Mouse (Mus musculus): Measurements from ENCODE around the gene Etnppl. TPM values are rescaled to one million over a fixed set of nuclear protein-coding genes. Genes with fewer than 3 reads are reported as not detected.

Etnppl gene
- polyA plus RNA-seq, 1 experiment from 2014 or later = not detected

DNA sequence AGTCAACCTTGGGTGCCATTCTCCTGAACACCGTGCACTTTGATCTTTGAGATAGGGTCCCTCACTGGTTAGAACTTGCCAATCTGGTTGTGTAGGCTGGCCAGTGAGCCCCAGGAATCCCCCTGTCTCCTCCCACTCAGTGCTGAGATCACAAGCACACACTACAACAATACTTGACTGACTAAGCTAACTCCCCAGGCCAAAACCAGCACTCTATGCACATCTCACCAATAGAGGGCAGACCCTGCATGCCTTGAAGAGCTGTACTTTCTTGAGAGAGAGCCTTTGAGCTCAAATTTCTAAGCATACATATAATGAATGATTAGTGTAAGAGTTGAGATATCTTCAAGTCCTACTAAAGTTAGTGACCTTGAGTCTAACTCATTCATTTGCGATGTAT, 9.3 kb upstream of the Etnppl start:
- WGBS = 71% methylated on average over 2 of the region's 2 CpGs
- ATAC-seq (replicated peaks; ENCODE audit: insufficient number of reproducible peaks, insufficient read depth, low FRiP score, low read depth) = no peak
- Histone ChIP-seq H3K4me1 (replicated peaks) (no peaks in the 10 kb centered on the region), H3K27ac (no peak overlapping the region), H3K9ac (no peak overlapping the region), H3K4me2 (no peak overlapping the region), H3K4me3 (no peak overlapping the region), H3K27me3 (no peaks in the 10 kb centered on the region), H3K9me3 (replicated peaks) (no peaks in the 10 kb centered on the region), H3K36me3 (no peaks in the 10 kb centered on the region)

DNA sequence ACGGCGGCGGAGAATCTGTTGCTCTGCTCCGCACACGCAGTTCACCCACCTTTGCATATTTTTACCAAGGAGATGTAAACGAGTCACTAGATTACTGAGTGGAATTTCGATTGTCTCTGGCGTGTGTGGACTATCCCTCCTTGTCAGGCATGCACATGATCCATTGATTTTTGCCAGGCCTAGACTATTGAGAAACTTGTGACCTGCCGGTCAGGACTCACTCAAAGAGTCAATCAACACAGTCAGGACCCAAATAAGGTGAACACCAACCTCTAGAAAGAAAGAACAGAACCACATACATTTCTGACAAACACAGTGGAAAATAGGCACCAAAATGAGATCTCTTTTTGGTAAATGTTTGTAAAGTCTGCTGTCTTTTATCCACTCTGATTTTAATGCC, 2.8 kb upstream of the Etnppl start:
- H3K4me2 ChIP-seq = no peak overlapping the region
- peaks cover 7% of the 10 kb centered on the region for H3K4me1 ChIP-seq (replicated peaks)
- WGBS = 76% methylated on average over 9 of the region's 9 CpGs
- no peak for ATAC-seq (replicated peaks; ENCODE audit: insufficient number of reproducible peaks, insufficient read depth, low FRiP score, low read depth)
- no peaks in the 10 kb centered on the region for H3K9me3 ChIP-seq (replicated peaks)
- no peak overlapping the region for H3K4me3 ChIP-seq
- no peaks in the 10 kb centered on the region for H3K36me3 ChIP-seq
- peaks cover 12% of the 10 kb centered on the region; the same call in 1 of the 2 replicates for H3K27me3 ChIP-seq
- H3K9ac ChIP-seq = no peak overlapping the region
- H3K27ac ChIP-seq = no peak overlapping the region

DNA sequence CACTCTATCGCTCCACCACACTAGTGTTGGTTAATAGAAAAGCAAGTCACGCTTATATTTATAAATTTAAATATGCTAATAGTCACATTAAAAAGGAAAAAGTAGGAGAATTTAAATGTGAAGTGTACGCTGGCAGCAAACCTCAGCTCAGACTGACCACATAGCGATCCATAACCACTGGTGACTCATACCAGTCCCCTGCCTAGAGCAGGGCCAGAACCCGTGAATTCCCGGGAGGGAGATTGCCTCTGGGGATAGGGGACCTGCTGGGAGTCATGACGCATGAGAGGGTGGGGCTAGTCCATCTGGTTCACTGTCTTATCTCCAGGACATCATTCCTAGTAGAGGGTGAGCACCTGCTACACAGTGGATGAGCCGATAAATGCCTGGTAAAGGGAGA, 1.6 kb upstream of the Etnppl start:
- peaks cover 12% of the 10 kb centered on the region; the same call in 1 of the 2 replicates for H3K27me3 ChIP-seq
- H3K4me2 ChIP-seq = no peak overlapping the region
- WGBS = 47% methylated on average over 8 of the region's 8 CpGs
- H3K4me3 ChIP-seq = no peak overlapping the region
- no peaks in the 10 kb centered on the region for H3K9me3 ChIP-seq (replicated peaks)
- H3K36me3 ChIP-seq = no peaks in the 10 kb centered on the region
- H3K27ac ChIP-seq = no peak overlapping the region
- no peak overlapping the region for H3K9ac ChIP-seq
- no peak for ATAC-seq (replicated peaks; ENCODE audit: insufficient number of reproducible peaks, insufficient read depth, low FRiP score, low read depth)
- peaks cover 7% of the 10 kb centered on the region for H3K4me1 ChIP-seq (replicated peaks)

DNA sequence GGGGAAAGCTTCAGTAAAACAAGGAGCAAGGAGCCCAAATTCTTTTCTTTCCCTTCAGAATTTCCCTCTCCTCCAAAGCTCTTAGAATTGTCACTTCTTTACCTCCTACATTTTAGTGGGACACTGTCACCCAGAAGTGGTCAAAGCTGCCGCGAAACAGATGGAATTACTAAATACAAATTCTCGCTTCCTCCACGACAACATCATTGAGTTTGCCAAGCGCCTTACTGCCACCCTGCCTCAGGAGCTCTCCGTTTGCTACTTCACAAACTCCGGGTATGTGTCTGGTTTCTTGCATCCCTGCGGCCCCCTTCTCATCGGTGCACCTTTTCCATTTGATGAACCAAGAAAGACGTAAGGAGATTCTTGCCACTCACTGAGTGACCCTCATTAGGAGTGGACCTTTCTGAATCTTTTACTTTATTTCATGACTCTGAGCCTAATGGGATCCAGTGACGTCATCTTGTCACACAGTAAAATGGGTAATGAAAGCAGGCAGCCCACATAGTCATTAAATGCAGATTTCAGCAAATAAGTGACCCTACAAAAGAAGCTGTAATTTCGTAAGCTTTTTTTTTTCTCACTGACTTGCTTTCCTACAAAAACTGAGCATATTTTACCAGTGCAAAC, 3.4 kb downstream of the Etnppl start:
- Histone ChIP-seq H3K4me1 (replicated peaks) (peaks cover 7% of the 10 kb centered on the region), H3K9ac (no peak overlapping the region), H3K9me3 (replicated peaks) (no peaks in the 10 kb centered on the region), H3K27ac (no peak overlapping the region), H3K27me3 (peaks cover 12% of the 10 kb centered on the region; the same call in 1 of the 2 replicates), H3K4me3 (no peak overlapping the region), H3K36me3 (no peaks in the 10 kb centered on the region), H3K4me2 (no peak overlapping the region)
- no peak for ATAC-seq (replicated peaks; ENCODE audit: insufficient number of reproducible peaks, insufficient read depth, low FRiP score, low read depth)
- WGBS = 65% methylated on average over 12 of the region's 12 CpGs

DNA sequence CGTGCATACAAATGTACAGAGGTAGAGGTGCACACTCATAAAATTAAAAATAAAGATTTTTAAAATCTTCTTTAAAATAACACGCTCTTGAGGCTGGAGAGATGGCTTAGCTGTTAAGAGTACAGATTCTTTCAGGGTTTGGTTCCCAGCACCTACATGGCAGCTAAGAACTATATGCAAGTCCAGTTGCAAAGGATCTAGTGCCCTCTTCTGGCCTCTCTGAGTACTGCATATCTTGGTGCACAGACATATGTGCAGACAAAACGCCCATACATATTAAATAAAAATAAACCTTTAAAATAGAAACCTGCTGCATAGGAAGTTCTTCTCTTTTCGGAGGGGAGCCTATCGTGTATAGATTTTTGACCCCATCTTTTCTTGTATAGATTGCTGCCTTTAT, 11.1 kb downstream of the Etnppl start:
- Histone ChIP-seq H3K9me3 (replicated peaks) (no peaks in the 10 kb centered on the region), H3K4me2 (no peak overlapping the region), H3K27ac (no peak overlapping the region), H3K9ac (no peak overlapping the region), H3K36me3 (no peaks in the 10 kb centered on the region), H3K4me3 (no peak overlapping the region), H3K4me1 (replicated peaks) (no peaks in the 10 kb centered on the region), H3K27me3 (no peaks in the 10 kb centered on the region)
- WGBS = 85% methylated on average over 5 of the region's 5 CpGs
- ATAC-seq (replicated peaks; ENCODE audit: insufficient number of reproducible peaks, insufficient read depth, low FRiP score, low read depth) = no peak

DNA sequence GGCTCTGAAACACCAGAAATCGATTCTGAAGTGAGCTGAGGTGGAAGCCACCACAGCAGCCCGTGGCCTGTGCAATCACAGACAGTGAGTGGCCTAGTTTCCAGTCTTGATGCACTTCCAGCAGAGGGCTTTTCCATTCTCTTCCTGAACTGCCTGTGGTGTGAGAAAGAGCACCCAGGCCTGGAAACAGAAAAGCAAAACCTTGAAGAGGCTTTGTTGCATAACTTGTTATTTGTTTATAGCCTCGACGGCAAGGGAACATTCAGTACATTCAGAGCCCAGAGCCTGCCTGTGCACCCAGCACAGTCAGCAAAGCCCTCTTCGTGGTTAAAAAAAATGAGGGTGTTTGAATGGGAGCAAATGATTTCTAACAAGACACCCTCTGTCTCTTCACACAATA, 16.6 kb downstream of the Etnppl start:
- no peak overlapping the region for H3K27ac ChIP-seq
- no peak overlapping the region for H3K4me2 ChIP-seq
- 73% methylated on average over 5 of the region's 5 CpGs for WGBS
- H3K27me3 ChIP-seq = no peaks in the 10 kb centered on the region
- H3K4me3 ChIP-seq = no peak overlapping the region
- no peak overlapping the region for H3K9ac ChIP-seq
- H3K4me1 ChIP-seq (replicated peaks) = no peaks in the 10 kb centered on the region
- H3K36me3 ChIP-seq = no peaks in the 10 kb centered on the region
- no peak for ATAC-seq (replicated peaks; ENCODE audit: insufficient number of reproducible peaks, insufficient read depth, low FRiP score, low read depth)
- H3K9me3 ChIP-seq (replicated peaks) = no peaks in the 10 kb centered on the region

DNA sequence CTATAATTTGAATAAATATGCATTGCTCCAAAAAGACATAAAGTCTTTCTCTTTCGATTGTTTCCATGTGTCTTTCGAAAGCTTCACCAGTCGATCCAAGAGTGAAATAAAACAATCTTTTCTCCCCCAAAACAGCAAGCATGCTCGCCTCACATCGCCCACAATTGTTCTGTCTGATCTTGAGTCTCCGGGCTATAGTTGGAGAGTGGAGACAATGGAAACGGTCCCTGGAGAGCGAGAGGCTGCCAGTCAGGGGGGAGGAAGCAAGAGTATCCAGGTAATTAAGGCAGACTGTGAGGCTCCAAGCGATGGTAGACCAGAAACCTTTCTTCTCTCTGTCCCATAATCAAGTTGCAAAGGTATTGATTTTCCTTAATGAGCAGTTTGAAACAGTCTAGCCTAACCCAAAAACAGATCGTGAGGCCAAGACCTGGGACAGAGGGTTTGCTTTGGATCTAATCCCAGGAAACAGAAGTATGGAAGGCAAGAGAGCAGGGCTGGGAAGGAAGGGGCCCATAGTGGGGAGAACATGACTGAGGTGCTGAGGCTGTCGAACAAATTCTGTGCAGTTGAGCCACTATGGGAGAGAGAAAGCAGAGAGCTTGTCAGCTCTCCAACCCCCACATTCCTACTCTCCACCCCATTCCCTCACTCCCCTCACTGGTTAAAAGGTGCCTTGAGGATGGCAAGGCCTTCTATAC, 29.0 kb downstream of the Etnppl start:
- H3K9ac ChIP-seq = no peak overlapping the region
- H3K36me3 ChIP-seq = no peaks in the 10 kb centered on the region
- no peak overlapping the region for H3K27ac ChIP-seq
- no peaks in the 10 kb centered on the region for H3K4me1 ChIP-seq (replicated peaks)
- 70% methylated on average over 11 of the region's 11 CpGs for WGBS
- H3K9me3 ChIP-seq (replicated peaks) = no peaks in the 10 kb centered on the region
- no peak overlapping the region for H3K4me2 ChIP-seq
- no peak for ATAC-seq (replicated peaks; ENCODE audit: insufficient number of reproducible peaks, insufficient read depth, low FRiP score, low read depth)
- H3K27me3 ChIP-seq = no peaks in the 10 kb centered on the region
- no peak overlapping the region for H3K4me3 ChIP-seq

DNA sequence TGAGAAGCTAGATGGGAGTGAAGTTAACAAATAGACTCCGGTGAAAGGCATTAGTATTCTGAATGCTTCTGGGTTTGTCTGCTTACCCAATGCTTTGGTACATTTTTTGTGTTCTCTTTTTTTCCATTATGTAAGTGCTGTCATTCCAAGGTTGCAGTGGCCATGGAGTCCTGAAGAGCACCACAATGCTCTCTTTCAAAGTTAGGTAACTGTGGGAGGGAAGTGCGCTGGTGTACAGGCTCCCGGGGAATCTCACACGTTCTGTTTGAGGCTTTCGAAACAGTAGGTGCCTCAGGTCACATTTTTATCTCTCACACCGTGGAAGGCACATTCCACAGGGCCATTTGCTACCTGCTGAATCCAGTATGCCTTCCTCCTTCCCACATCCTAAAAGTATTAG, 32.3 kb downstream of the Etnppl start:
- no peak overlapping the region for H3K27ac ChIP-seq
- no peak overlapping the region for H3K4me2 ChIP-seq
- H3K9me3 ChIP-seq (replicated peaks) = no peaks in the 10 kb centered on the region
- H3K4me1 ChIP-seq (replicated peaks) = no peaks in the 10 kb centered on the region
- ATAC-seq (replicated peaks; ENCODE audit: insufficient number of reproducible peaks, insufficient read depth, low FRiP score, low read depth) = no peak
- H3K36me3 ChIP-seq = no peaks in the 10 kb centered on the region
- WGBS = 38% methylated on average over 6 of the region's 6 CpGs
- no peaks in the 10 kb centered on the region for H3K27me3 ChIP-seq
- H3K4me3 ChIP-seq = no peak overlapping the region
- no peak overlapping the region for H3K9ac ChIP-seq

DNA sequence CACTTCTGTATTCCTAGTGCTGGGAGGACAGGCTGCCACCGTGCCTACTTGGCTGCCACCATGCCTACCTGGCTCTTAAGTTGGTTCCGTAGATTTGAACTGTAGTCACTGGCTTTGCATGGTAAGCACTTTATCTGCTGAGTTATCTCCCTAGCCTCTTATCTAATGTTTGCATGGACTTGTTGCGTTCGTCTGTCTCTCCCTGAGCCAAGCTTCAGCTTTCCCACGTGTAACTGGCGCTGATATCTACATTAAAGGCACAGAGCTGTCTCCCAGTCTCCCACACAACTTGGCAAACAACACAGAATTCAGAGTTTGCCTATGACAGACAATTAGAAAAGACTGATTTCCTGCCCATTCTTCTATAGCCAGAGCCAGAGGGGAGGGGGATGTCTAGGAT, 43.4 kb downstream of the Etnppl start:
- 25% methylated on average over 6 of the region's 6 CpGs for WGBS

DNA sequence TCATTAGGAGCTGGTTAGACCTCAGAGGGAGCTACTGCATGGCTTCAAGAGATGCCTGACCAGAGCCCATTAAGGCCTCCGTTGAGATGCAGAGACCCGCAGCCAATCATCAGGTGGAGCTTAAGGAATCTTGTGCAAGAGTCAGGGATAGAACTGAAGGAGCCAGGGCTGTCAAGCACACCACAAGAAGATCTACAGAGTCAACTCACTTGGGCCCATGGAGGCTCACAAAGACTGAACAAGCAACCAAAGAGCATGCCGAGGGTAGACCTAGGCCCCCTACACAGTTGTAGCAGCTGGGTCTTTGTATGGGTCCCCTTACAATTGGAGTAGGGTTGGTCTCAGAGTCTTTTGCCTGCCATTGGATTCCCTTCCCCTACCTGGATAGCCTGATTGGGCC, 45.2 kb downstream of the Etnppl start:
- Histone ChIP-seq H3K9ac (no peak overlapping the region), H3K27me3 (no peaks in the 10 kb centered on the region), H3K9me3 (replicated peaks) (no peaks in the 10 kb centered on the region), H3K4me3 (no peak overlapping the region), H3K36me3 (no peaks in the 10 kb centered on the region), H3K4me2 (no peak overlapping the region), H3K27ac (no peak overlapping the region), H3K4me1 (replicated peaks) (no peaks in the 10 kb centered on the region)
- WGBS = 95% methylated on average over 3 of the region's 3 CpGs
- no peak for ATAC-seq (replicated peaks; ENCODE audit: insufficient number of reproducible peaks, insufficient read depth, low FRiP score, low read depth)

More for the DNA sequence above, 43.4 kb downstream of the Etnppl start:
- Histone ChIP-seq H3K4me2 (no peak overlapping the region), H3K36me3 (no peaks in the 10 kb centered on the region), H3K27me3 (no peaks in the 10 kb centered on the region), H3K27ac (no peak overlapping the region), H3K4me3 (no peak overlapping the region), H3K9me3 (replicated peaks) (no peaks in the 10 kb centered on the region), H3K9ac (no peak overlapping the region), H3K4me1 (replicated peaks) (no peaks in the 10 kb centered on the region)
- no peak for ATAC-seq (replicated peaks; ENCODE audit: insufficient number of reproducible peaks, insufficient read depth, low FRiP score, low read depth)

DNA sequence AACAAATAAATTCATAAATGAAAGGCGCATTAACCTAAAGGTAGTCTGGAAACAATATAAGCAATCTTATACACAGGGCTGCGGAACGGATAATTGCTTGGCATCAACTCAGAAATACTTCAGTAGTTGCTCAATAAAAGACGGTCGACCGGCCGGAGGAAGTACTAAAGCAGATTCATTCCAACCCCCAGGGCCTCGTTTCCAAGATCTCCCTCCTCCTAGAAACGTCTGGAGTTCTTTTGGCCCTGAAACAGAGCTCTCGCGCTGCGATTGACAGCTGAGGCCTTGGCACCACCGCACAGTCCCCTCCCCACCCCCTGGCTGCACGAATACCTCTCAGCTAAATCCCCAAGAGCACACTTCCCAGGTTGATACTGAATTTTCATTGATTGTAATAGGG, 54.0 kb downstream of the Etnppl start:
- no peak for ATAC-seq (replicated peaks; ENCODE audit: insufficient number of reproducible peaks, insufficient read depth, low FRiP score, low read depth)
- H3K4me3 ChIP-seq = no peak overlapping the region
- no peaks in the 10 kb centered on the region for H3K9me3 ChIP-seq (replicated peaks)
- H3K36me3 ChIP-seq = no peaks in the 10 kb centered on the region
- 56% methylated on average over 14 of the region's 14 CpGs for WGBS
- no peak overlapping the region for H3K27ac ChIP-seq
- H3K4me2 ChIP-seq = no peak overlapping the region
- no peaks in the 10 kb centered on the region for H3K27me3 ChIP-seq
- H3K4me1 ChIP-seq (replicated peaks) = no peaks in the 10 kb centered on the region
- H3K9ac ChIP-seq = no peak overlapping the region

Measured in heart, embryonic 15.5 days (tissue).